Mouse (Mus musculus): ENCODE results near the gene Kntc1.
"Not testable (repeated sequence)": the region's sequence is repeated elsewhere in the genome, so short reads cannot be mapped to it uniquely, and the experiment has no call there.

The Kntc1 gene

GRCm38 (mm10) chr5:123749065-123750064 lies at the start of gene Kntc1, which contains the start of gene Rsrc2:
Gene Kntc1 (plus strand): TSS chr5:123749716.
Gene Rsrc2 (minus strand): TSS chr5:123749414.
- DNase-seq (ENCODE audit: extremely low spot score, low read depth, low spot score), result peak; percentile 97

DNA sequence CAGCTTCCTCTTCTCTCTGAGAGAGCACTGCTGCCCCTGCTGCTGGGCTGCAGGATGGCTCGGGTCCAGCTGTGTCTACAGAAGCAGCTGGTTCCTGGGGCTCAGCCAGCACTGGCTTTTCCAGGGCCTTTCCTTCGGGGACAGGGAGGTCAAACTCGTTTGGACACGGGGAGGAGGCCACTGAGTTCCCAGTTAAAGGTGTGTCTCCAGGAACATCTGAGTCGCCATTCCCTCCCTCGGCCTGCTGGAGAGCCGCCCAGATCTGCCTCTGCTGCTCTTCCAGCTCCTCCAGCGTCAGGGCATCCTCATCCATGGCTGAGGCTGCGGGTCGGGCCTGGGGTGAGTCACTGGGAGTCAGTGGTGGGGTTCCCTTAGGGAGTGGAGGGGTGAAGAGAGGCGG lies 48.9 kb upstream of the Kntc1 start:
- DNase-seq (ENCODE audit: extremely low spot score, low read depth, low spot score), result no peak

DNA sequence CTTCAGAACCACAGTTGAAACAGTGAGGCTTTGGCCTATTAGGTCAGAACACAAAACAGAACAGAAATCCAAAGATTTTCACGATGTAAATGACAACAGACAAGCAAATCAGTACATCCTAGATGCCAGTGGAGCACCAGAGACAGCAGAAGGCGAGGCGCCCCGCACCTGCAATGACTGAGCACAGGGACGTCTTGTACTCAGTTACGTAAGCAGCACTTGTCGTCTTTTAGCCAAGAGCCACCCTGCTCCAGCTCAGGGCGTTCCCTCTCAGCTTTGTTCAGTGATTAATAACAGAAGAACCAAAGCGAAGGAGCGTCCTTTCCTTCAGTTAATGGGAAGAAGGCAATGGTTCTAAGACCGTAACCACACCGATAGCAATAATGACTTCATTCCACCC lies 40.9 kb upstream of the Kntc1 start:
- DNase-seq (ENCODE audit: extremely low spot score, low read depth, low spot score), result no peak

DNA sequence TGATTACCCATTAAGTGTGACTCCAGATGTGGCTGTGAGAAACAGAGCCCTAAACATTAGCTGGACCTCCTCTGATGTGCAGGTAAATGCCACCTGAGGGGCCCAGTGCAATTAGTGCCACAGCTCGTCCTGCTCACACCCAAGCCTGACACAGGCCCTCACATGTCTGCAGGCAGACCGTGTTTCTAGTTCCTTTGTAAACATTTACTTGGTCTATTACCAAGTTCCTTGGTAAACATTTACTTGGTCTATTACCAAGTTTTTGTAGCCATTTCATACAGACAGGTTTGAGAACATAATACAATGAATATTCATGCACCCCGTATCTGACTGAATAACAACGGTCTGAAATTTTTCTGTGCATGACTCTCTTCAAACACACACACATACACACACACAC lies 39.9 kb upstream of the Kntc1 start:
- no peak for DNase-seq (ENCODE audit: extremely low spot score, low read depth, low spot score)

- DNase-seq (ENCODE audit: extremely low spot score, low read depth, low spot score), result no peak
These were observed 35.7 kb upstream of the Kntc1 start for GRCm38 (mm10) chr5:123713782-123714181.

GRCm38 (mm10) chr5:123714622-123715021 lies 34.9 kb upstream of the Kntc1 start:
- no peak for DNase-seq (ENCODE audit: extremely low spot score, low read depth, low spot score)

- peak; percentile 99 for DNase-seq (ENCODE audit: extremely low spot score, low read depth, low spot score)
These were observed 28.9 kb upstream of the Kntc1 start, which contains the start of gene Zcchc8 for GRCm38 (mm10) chr5:123720328-123721311. Gene Zcchc8 (minus strand): TSS chr5:123721100.

DNA sequence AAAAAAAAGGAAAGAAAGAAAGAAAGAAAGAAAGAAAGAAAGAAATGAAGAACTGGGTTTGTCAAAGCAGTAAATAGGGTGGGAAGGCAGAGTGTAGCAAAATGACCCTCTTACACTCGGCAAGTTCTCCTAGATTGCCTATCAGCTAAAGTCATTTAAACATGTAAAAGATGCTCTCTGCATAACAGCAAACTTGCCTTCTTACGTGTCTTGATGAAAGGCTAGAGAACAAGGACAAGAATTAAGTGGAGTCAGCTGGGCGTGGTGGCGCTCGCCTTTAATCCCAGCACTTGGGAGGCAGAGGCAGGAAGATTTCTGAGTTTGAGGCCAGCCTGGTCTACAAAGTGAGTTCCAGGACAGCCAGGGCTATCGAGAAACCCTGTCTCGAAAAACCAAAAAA lies 25.7 kb upstream of the Kntc1 start:
- DNase-seq (ENCODE audit: extremely low spot score, low read depth, low spot score), result not testable (repeated sequence)

DNA sequence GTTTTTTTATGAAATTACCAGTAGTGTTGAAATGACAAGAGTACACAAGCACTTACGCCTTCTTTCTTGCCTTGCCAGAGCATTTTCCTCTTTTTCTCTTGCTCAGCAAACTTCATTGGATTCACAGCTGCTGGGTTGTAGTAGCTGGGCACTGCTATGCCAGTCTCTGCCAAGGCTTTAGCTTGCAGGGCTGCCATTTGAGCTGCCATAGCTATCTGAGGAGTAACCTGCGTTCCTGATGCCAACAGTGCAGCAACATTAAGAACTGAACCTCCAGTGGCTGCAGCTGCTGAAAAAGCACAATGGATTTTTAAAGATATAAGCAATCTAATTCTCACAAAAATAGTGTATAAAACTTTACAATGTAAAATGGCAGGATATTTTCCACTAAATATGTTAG lies 18.5 kb upstream of the Kntc1 start:
- DNase-seq (ENCODE audit: extremely low spot score, low read depth, low spot score), result no peak

GRCm38 (mm10) chr5:123744358-123744757 lies 5.2 kb upstream of the Kntc1 start:
- DNase-seq (ENCODE audit: extremely low spot score, low read depth, low spot score), result no peak

DNA sequence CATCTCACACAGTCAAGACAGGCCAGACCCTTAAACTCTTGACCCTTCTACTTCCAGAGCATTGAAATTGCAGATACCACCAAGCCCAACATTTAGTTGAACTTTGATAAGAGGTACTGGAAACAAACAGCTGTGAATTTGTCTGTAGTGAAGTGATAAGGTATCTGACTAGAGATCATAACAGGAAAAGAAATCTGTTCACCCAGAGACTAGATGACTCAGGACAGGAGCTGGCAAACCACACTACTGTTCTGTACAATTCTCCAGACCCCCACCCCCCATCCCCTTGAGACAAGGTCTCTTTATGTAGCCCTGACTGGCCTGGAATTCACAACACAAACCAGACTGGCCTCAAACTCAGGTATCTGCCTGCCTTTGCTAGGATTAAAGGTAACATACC lies 3.3 kb upstream of the Kntc1 start:
- no peak for DNase-seq (ENCODE audit: extremely low spot score, low read depth, low spot score)

DNA sequence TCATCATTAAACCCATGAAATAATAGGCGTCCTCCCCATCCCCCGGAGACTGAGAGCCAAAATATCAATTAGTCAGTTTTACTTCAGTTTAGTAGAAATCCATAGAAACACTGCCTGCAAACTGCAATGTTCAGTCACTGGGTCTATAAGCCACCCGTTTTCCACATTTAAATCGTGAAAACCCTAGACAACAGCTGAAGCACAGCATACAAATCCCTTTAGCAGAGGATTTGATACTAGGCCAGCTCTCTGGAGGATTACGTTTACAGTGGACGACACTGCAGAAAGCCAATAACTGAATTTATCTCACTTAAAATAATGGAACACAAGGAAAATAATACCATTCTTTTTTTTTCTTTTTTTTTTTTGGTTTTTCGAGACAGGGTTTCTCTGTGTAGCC lies 1.9 kb upstream of the Kntc1 start:
- no peak for DNase-seq (ENCODE audit: extremely low spot score, low read depth, low spot score)

DNA sequence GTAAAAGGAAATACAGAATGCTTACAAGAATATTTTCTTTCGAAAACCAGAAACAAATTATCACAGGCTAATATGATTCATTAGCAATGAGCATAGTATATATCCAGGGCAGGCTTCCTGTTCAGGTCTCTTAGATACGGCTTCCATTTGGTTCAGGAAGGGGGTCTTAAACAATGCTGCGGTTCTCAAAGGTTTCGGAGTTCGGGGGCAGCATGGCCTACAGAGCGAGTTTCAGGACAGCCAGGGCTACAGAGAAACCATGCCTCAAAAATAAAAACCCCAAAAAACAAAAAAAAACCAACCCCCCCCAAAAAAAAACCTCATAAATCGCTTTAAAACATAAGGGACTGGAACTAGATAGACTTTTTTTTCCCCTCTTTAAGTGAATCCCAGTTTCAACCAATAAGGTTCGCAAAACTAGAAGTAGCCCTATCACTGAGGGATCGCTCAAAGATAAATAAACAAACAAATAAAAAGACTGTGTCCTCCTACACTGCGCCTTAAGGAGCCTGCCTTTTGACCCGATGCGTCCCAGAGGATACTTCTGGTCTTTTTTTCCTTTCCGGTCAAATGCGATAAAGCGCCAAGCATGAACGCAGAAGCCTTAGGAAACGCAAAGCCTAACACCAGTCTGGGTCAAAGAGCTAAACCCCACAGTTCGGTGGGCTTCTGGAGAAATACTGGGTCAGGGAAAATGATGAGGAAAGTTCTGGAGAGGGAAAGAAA lies 1.0 kb upstream of the Kntc1 start:
- DNase-seq (ENCODE audit: extremely low spot score, low read depth, low spot score), result no peak

DNA sequence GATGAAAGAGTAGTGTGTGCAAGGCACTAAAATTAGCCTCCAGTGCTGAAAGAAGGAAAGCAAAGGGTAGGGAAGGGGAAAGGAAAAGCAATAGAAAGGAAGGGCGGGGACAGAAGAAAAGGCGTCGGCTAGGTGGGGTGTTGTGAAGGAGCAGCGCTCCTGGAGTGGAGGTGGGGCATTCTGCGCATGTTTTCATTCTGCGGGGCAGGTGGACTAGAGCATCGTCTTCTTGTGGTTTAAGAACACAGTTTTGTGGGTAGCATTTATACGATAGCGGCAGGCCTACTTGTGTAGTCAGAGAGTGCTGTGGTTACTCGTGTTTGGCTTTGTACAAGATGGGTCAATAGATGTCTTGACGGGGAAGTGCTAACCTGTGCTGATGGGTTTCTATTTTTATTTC lies 16.0 kb downstream of the Kntc1 start:
- no peak for DNase-seq (ENCODE audit: extremely low spot score, low read depth, low spot score)

DNA sequence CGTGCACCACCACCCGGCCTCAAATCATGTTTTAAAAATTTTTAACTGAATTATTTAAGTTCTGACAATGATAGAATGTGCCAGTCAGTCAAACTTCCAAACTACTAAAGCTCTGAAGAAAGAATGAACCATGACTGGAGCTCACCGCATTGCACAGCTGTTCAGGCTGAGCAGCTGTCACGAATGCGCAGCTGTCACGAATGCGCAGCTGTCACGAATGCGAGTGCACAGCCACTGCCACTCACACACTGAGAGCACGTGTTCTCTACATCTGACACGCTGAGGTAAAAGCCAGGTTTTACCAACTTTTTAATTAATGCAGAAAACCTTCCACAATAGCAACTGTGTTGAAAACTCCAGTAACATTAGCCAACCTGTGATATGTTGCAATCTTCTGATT lies 16.9 kb downstream of the Kntc1 start:
- DNase-seq (ENCODE audit: extremely low spot score, low read depth, low spot score), result not testable (repeated sequence)

- DNase-seq (ENCODE audit: extremely low spot score, low read depth, low spot score), result no peak
These were observed 23.9 kb downstream of the Kntc1 start for GRCm38 (mm10) chr5:123773441-123773840.

DNA sequence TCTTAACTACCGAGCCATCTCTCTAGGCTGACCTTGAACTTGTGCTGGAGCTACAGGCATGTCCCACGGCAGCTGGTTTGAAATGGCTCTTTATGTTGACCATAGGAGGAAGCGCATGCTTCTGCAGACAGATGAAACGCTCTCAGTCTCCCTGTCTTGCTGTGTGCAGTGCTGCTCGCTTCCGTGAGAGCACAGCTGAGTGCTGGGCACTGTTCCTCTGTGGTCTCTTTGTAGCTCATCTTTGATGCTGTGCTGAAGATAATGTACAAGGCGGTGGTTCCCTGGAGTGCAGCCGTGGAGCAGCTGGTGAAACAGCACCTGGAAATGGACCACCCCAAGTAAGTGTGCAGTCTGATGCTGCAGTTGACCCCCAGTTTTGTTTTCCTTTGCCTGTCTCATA lies 31.2 kb downstream of the Kntc1 start:
- DNase-seq (ENCODE audit: extremely low spot score, low read depth, low spot score), result no peak

GRCm38 (mm10) chr5:123781864-123782263 lies 32.3 kb downstream of the Kntc1 start:
- no peak for DNase-seq (ENCODE audit: extremely low spot score, low read depth, low spot score)

- DNase-seq (ENCODE audit: extremely low spot score, low read depth, low spot score), result no peak
These were observed 39.5 kb downstream of the Kntc1 start for GRCm38 (mm10) chr5:123788976-123789375.

- no peak for DNase-seq (ENCODE audit: extremely low spot score, low read depth, low spot score)
These were observed 43.6 kb downstream of the Kntc1 start for GRCm38 (mm10) chr5:123793081-123793480.

GRCm38 (mm10) chr5:123806334-123806733 lies 56.8 kb downstream of the Kntc1 start:
- no peak for DNase-seq (ENCODE audit: extremely low spot score, low read depth, low spot score)
